Mouse (Mus musculus): ENCODE measurements around the gene Gtpbp1.

- TF ChIP-seq CTCF (IDR thresholded peaks at IDR 0.05; ENCODE audit: extremely low read depth, insufficient read length, insufficient replicate concordance, low read depth, low read length): no peak
- no peak for TF ChIP-seq POLR2A (IDR thresholded peaks at IDR 0.05; ENCODE audit: low read depth, low read length)
These were observed 58.5 kb downstream of the Gtpbp1 start for GRCm38 (mm10) chr15:79749162-79749561.

Data from small intestine, adult 2 months (tissue).